33 mouse cellular contexts compared by ENCODE assay signal in genomic region chr11:105510056-105510455, GRCm38 (mm10). TPM values are rescaled to one million over a fixed set of nuclear protein-coding genes. Genes with fewer than 3 reads are reported as not detected.
DNase-seq lines count a peak whose midpoint lies in the region; ATAC-seq and TF ChIP-seq lines count a peak whose summit lies in the region.
"Had no signal": no experiment of that assay in that cellular context is flagged by ENCODE, and none has a peak within 500 bp of the region (broad histone marks: within the 10 kb centered on the region; RNA-seq: fewer than 3 reads in every experiment).

No protein-coding gene starts in this region.

- H3K27ac ChIP-seq in heart, embryonic 10.5 days: peak overlapping the region; percentile 78
- H3K27ac ChIP-seq in hindbrain, postnatal 0 days: no peak overlapping the region
- no peak overlapping the region for H3K27ac ChIP-seq in hindbrain, embryonic 16.5 days (ENCODE audit: low read depth, low read length)
- H3K27ac ChIP-seq in embryonic facial prominence, embryonic 10.5 days (replicated peaks): peak overlapping the region; percentile 59
- H3K27ac ChIP-seq: forebrain, embryonic 12.5 days; kidney, postnatal 0 days; limb, embryonic 12.5 days; liver, embryonic 15.5 days had no signal

- 32% methylated on average over 7 of the region's 7 CpGs for WGBS in heart, embryonic 10.5 days
- 65% methylated on average over 7 of the region's 7 CpGs for WGBS in hindbrain, postnatal 0 days
- 70% methylated on average over 7 of the region's 7 CpGs for WGBS in hindbrain, embryonic 16.5 days
- 60% methylated on average over 7 of the region's 7 CpGs for WGBS in embryonic facial prominence, embryonic 10.5 days

- no peak overlapping the region for H3K9ac ChIP-seq in hindbrain, postnatal 0 days (replicated peaks; ENCODE audit: low read length)
- no peak overlapping the region for H3K9ac ChIP-seq in hindbrain, embryonic 16.5 days (ENCODE audit: low read depth, low read length)
- H3K9ac ChIP-seq: forebrain, embryonic 12.5 days; limb, embryonic 12.5 days; liver, embryonic 15.5 days; lung, embryonic 14.5 days had no signal

- intact Hi-C loops in heart, postnatal 14 days (cut with DNase I): no loop called here

- H3K4me3 ChIP-seq in heart, embryonic 10.5 days: no peak overlapping the region
- H3K4me3 ChIP-seq in hindbrain, postnatal 0 days (ENCODE audit: low read length): no peak overlapping the region
- no peak overlapping the region for H3K4me3 ChIP-seq in hindbrain, embryonic 16.5 days (ENCODE audit: low read length)
- no peak overlapping the region for H3K4me3 ChIP-seq in embryonic facial prominence, embryonic 10.5 days
- H3K4me3 ChIP-seq: erythroblast, embryonic 14.5 days; forebrain, embryonic 12.5 days; limb, embryonic 12.5 days; liver, embryonic 15.5 days had no signal

- no peak for ATAC-seq in hindbrain, postnatal 0 days
- ATAC-seq in hindbrain, embryonic 16.5 days: no peak
- ATAC-seq: CD4-positive, CD25-positive, alpha-beta regulatory T cell, adult 4 months; intestine, embryonic 16.5 days; midbrain, embryonic 16.5 days had no signal

- no peak for DNase-seq in heart, embryonic 10.5 days (ENCODE audit: low spot score)
- DNase-seq in heart, postnatal 14 days: no peak
- DNase-seq in hindbrain, postnatal 0 days (ENCODE audit: low spot score): peak; percentile 3
- DNase-seq in embryonic facial prominence, embryonic 10.5 days (ENCODE audit: low spot score): no peak
- no peak for DNase-seq in layer of hippocampus, postnatal 36 days
- no peak for DNase-seq in right cerebral cortex, adult 18-20 months
- DNase-seq: adrenal gland, adult 8-10 months; cerebellum, adult 8-10 months; cerebellum, postnatal 25 days; gastrocnemius, postnatal 25 days; heart, adult 18-20 months; kidney, adult 8-10 months; kidney, postnatal 4 days; layer of hippocampus, adult 9-11 months; lung, embryonic 14.5 days; lung, postnatal 14 days had no signal

- no peak overlapping the region for H3K4me2 ChIP-seq in hindbrain, postnatal 0 days (ENCODE audit: low read depth, low read length)
- H3K4me2 ChIP-seq in hindbrain, embryonic 16.5 days (ENCODE audit: low read length): no peak overlapping the region
- H3K4me2 ChIP-seq: forebrain, embryonic 12.5 days; limb, embryonic 12.5 days; liver, embryonic 15.5 days; lung, embryonic 14.5 days had no signal

- H3K36me3 ChIP-seq in heart, embryonic 10.5 days: no peaks in the 10 kb centered on the region
- H3K36me3 ChIP-seq in hindbrain, postnatal 0 days (ENCODE audit: insufficient read depth, low read length): no peaks in the 10 kb centered on the region
- H3K36me3 ChIP-seq in hindbrain, embryonic 16.5 days (ENCODE audit: control insufficient read depth, insufficient read depth, low read length): no peaks in the 10 kb centered on the region
- no peaks in the 10 kb centered on the region for H3K36me3 ChIP-seq in embryonic facial prominence, embryonic 10.5 days (replicated peaks)
- H3K36me3 ChIP-seq: forebrain, embryonic 12.5 days; limb, embryonic 12.5 days; liver, embryonic 15.5 days had no signal

- no peaks in the 10 kb centered on the region for H3K27me3 ChIP-seq in heart, embryonic 10.5 days (ENCODE audit: insufficient read depth, poor library complexity, severe bottlenecking)
- H3K27me3 ChIP-seq in hindbrain, postnatal 0 days (ENCODE audit: insufficient read depth, low read length): no peaks in the 10 kb centered on the region
- no peaks in the 10 kb centered on the region for H3K27me3 ChIP-seq in hindbrain, embryonic 16.5 days (replicated peaks; ENCODE audit: control insufficient read depth, insufficient read depth, low read length)
- H3K27me3 ChIP-seq in embryonic facial prominence, embryonic 10.5 days (replicated peaks; ENCODE audit: low read depth, poor library complexity, severe bottlenecking): 0 out of 2 replicates have a peak, but pooled peaks cover 3% of the 10 kb centered on the region
- H3K27me3 ChIP-seq: forebrain, embryonic 12.5 days; limb, embryonic 12.5 days had no signal

- TF ChIP-seq CTCF in hindbrain, postnatal 0 days (IDR thresholded peaks at IDR 0.05; ENCODE audit: low read depth): no peak

- no peaks in the 10 kb centered on the region for H3K9me3 ChIP-seq in heart, embryonic 10.5 days
- H3K9me3 ChIP-seq in hindbrain, postnatal 0 days (ENCODE audit: low read length): no peaks in the 10 kb centered on the region
- no peaks in the 10 kb centered on the region for H3K9me3 ChIP-seq in hindbrain, embryonic 16.5 days (ENCODE audit: control insufficient read depth, low read length)
- H3K9me3 ChIP-seq in embryonic facial prominence, embryonic 10.5 days: no peaks in the 10 kb centered on the region
- H3K9me3 ChIP-seq: forebrain, embryonic 12.5 days; limb, embryonic 12.5 days; liver, embryonic 15.5 days had no signal

- peaks cover 64% of the 10 kb centered on the region for H3K4me1 ChIP-seq in heart, embryonic 10.5 days
- peaks cover 22% of the 10 kb centered on the region for H3K4me1 ChIP-seq in hindbrain, postnatal 0 days (ENCODE audit: insufficient read depth, low read length)
- peaks cover 28% of the 10 kb centered on the region for H3K4me1 ChIP-seq in hindbrain, embryonic 16.5 days (ENCODE audit: control insufficient read depth, insufficient read depth, low read depth, low read length)
- H3K4me1 ChIP-seq in embryonic facial prominence, embryonic 10.5 days: peaks cover 56% of the 10 kb centered on the region
- H3K4me1 ChIP-seq: liver, embryonic 15.5 days had no signal

RNA-seq across cellular contexts. Expression of gene March10, which starts 53.5 kb away (rescaled TPM):
- polyA plus RNA-seq in heart, embryonic 10.5 days (2016; fragmentation: Nextera tagmentation; extraction: Ambion mirVana): 0.23 and 0.40 TPM in 2 replicates
- total RNA-seq in heart, postnatal 14 days (2021): not detected
- total RNA-seq in hindbrain, postnatal 0 days (2014; rRNA removed): 0.52 and 1.2 TPM in 2 replicates
- polyA plus RNA-seq in hindbrain, postnatal 0 days (2015; fragmentation: Nextera tagmentation; extraction: Ambion mirVana): 0.52 and 0.58 TPM in 2 replicates
- 0.38 and 0.72 TPM in 2 replicates for polyA plus RNA-seq in hindbrain, embryonic 16.5 days (2015; fragmentation: Nextera tagmentation; extraction: Ambion mirVana)
- polyA plus RNA-seq in embryonic facial prominence, embryonic 10.5 days (2016; fragmentation: Nextera tagmentation; extraction: Ambion mirVana): 0.06 and 0.16 TPM in 2 replicates
- under 1 TPM; 0.47 to 0.81 TPM for total RNA-seq in layer of hippocampus, postnatal 36 days (2021)
- total RNA-seq: adrenal gland, adult 8-10 months; gastrocnemius, adult 18-20 months; gastrocnemius, postnatal 25 days; heart, adult 18-20 months; hematopoietic stem cell, adult 5-6 weeks; liver, adult 2 months; neutrophil, adult 5-6 weeks had no signal
- polyA plus RNA-seq: CD4-positive, CD25-positive, alpha-beta regulatory T cell, adult 4 months; erythroblast, embryonic 14.5 days; forebrain, embryonic 12.5 days; limb, embryonic 12.5 days; liver, adult 2 months; liver, embryonic 15.5 days; lung, embryonic 14.5 days; neural tube, embryonic 11.5 days; small intestine, adult 2 months; stomach, embryonic 14.5 days; thymus, postnatal 0 days had no signal

Comparison
In these comparisons a context has a peak if more than half of its experiments do, and no peak if none do; other contexts are left out.
1. H3K27ac ChIP-seq: peak in heart, embryonic 10.5 days (single experiment) and embryonic facial prominence, embryonic 10.5 days (single experiment); none in hindbrain, postnatal 0 days (single experiment) and hindbrain, embryonic 16.5 days (single experiment).